Mouse (Mus musculus): Measurements from ENCODE around the gene Cpne6.

Cpne6 gene

GRCm38 (mm10) chr14:55510125-55510731 is at the start of gene Cpne6:
Gene Cpne6 (plus strand): TSS chr14:55510445.
- DNase-seq (ENCODE audit: low spot score in 2 of 2) = no peak

- no peak for DNase-seq (ENCODE audit: low spot score in 2 of 2)
These were observed 48.5 kb upstream of the Cpne6 start for GRCm38 (mm10) chr14:55461757-55462156.

- no peak for DNase-seq (ENCODE audit: low spot score in 2 of 2)
These were observed 43.8 kb upstream of the Cpne6 start for GRCm38 (mm10) chr14:55466481-55466880.

GRCm38 (mm10) chr14:55467108-55467507 is 43.1 kb upstream of the Cpne6 start:
- no peak for DNase-seq (ENCODE audit: low spot score in 2 of 2)

GRCm38 (mm10) chr14:55468301-55468741 is 41.9 kb upstream of the Cpne6 start:
- DNase-seq (ENCODE audit: low spot score in 2 of 2) = no peak

GRCm38 (mm10) chr14:55469041-55469440 is 41.2 kb upstream of the Cpne6 start:
- DNase-seq (ENCODE audit: low spot score in 2 of 2) = no peak

GRCm38 (mm10) chr14:55469821-55470220 is 40.4 kb upstream of the Cpne6 start:
- DNase-seq (ENCODE audit: low spot score in 2 of 2) = no peak

GRCm38 (mm10) chr14:55470806-55471205 is 39.4 kb upstream of the Cpne6 start:
- no peak for DNase-seq (ENCODE audit: low spot score in 2 of 2)

GRCm38 (mm10) chr14:55475654-55476053 is 34.6 kb upstream of the Cpne6 start:
- DNase-seq (ENCODE audit: low spot score in 2 of 2) = no peak

GRCm38 (mm10) chr14:55477421-55477820 is 32.8 kb upstream of the Cpne6 start:
- no peak for DNase-seq (ENCODE audit: low spot score in 2 of 2)

- no peak for DNase-seq (ENCODE audit: low spot score in 2 of 2)
These were observed 32.4 kb upstream of the Cpne6 start for GRCm38 (mm10) chr14:55477829-55478228.

- peak; percentile 74 to 79 for DNase-seq (ENCODE audit: low spot score in 2 of 2)
These were observed 31.3 kb upstream of the Cpne6 start, which contains the start of gene Dhrs4 for GRCm38 (mm10) chr14:55478651-55479599. Gene Dhrs4 (plus strand): TSS chr14:55478758.

GRCm38 (mm10) chr14:55479629-55480028 is 30.6 kb upstream of the Cpne6 start:
- DNase-seq (ENCODE audit: low spot score in 2 of 2) = no peak

- DNase-seq (ENCODE audit: low spot score in 2 of 2) = no peak
These were observed 25.7 kb upstream of the Cpne6 start for GRCm38 (mm10) chr14:55484430-55485085.

- no peak for DNase-seq (ENCODE audit: low spot score in 2 of 2)
These were observed 23.4 kb upstream of the Cpne6 start for GRCm38 (mm10) chr14:55486836-55487235.

GRCm38 (mm10) chr14:55490361-55491201 is 19.7 kb upstream of the Cpne6 start, which contains the start of gene Carmil3:
Gene Carmil3 (plus strand): TSS chr14:55490651.
- DNase-seq (ENCODE audit: low spot score in 2 of 2) = peak; percentile 33 to 45

GRCm38 (mm10) chr14:55491291-55491833 is 18.9 kb upstream of the Cpne6 start:
- DNase-seq (ENCODE audit: low spot score in 2 of 2) = peak; percentile 47 to 48

- no peak for DNase-seq (ENCODE audit: low spot score in 2 of 2)
These were observed 18.1 kb upstream of the Cpne6 start for GRCm38 (mm10) chr14:55492103-55492502.

GRCm38 (mm10) chr14:55495509-55496240 is 14.6 kb upstream of the Cpne6 start:
- DNase-seq (ENCODE audit: low spot score in 2 of 2) = no peak

- no peak for DNase-seq (ENCODE audit: low spot score in 2 of 2)
These were observed 13.3 kb upstream of the Cpne6 start for GRCm38 (mm10) chr14:55496761-55497448.

Data from urinary bladder, adult 18-20 months (tissue).